Mouse (Mus musculus) cerebellum, adult 8-10 months (tissue): ENCODE results near the gene Adgrf3.
A peak's percentile ranks its signal among the peaks of the same experiment; 100 is the strongest.

Experiments used
- DNase-seq: peaks from one replicate; pipeline ENCODE4 v3.0.0; 2022

The Adgrf3 gene

DNA sequence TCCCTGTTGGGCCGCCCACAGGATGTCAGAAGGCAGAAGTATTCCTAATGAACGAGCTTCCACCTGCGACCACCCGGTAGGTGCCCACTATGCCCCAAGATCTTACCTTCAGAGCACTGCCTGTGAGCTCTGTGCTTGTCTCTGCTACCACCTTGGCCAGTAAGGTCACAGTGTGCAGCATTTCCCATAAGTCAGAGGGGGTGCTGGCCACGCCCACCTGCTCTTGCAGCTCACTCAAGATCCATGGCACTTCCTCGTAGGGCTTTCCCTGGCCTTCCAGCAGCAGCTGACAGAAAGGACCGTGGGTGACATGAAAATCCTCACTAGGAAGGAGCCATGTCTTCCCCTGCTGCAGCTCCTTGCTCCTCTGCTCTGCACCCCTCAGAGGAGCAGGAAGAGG, 7.3 kb downstream of the Adgrf3 start:
- DNase-seq: no peak

DNA sequence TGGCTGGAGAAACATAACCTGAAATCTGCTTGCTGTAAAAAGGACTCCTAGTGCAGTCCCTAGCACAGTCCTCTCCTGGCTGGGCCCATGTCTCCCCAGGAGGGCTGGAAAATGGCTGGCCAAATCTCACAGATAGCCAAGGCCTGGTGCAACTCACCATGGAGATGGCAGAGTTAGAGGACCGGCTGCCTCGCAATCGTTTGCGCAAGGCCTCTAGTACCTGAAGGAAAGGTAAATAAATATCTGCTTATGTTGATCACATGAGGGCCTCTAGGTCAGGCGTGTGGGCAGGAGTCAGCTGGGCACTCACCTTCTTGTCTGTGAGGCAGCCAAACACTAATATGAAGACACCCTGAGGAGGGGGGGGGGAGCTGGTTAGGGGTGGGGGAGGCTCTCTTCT, 10.2 kb downstream of the Adgrf3 start:
- DNase-seq: no peak

DNA sequence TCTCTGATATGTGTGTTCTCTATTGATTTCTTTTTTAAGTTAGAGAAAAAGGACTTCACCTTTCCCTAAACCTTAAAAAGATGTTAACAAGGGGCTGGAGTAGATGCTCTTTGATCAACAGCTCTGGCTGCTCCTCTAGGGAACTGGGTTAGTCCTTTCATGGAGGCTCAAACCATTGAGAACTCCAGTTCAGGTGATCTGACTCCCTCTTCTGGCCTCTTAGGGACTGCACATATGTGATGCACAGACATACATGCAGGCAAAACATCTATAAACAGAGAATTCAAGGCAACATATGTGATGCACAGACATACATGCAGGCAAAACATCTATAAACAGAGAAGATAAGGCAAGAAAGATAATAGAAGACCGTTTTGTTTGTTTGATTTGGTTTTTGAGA, 13.1 kb downstream of the Adgrf3 start:
- no peak for DNase-seq

DNA sequence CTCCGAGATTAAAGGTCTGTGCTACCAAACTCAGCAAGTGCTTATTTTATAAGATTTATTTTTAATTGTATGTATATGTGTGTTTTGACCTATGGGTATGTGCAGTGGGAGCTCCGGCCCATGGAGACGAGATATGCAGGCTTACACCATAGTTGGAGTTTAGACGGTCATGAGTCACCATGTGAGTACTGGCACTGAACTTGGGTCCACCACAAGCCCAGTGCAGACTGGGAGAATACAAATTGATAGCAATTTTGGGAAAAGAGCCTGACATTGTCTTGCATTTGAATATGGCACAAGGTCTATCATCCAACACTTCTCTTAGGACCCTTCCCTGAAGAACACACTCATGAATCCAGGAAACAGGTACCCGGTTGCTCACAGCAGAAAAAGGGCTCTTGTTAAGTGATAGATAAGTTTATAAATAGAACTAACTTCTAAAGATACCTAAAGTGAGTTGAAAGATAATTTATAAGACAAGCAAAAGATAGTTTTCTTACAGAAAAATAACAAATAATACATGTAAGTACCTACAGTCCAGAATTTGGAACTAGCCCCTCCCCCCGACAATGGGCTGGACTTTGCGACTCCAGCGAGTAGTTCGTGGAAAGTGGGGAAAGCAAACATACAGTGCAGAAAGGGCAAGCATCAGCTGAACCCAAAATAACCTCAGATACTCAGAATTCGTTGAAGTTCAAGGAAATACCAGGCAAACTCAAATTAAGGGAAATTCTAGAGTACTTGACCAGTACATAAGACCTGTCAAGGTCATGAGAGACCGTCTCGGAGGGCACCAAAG, 17.6 kb downstream of the Adgrf3 start:
- DNase-seq: no peak

DNA sequence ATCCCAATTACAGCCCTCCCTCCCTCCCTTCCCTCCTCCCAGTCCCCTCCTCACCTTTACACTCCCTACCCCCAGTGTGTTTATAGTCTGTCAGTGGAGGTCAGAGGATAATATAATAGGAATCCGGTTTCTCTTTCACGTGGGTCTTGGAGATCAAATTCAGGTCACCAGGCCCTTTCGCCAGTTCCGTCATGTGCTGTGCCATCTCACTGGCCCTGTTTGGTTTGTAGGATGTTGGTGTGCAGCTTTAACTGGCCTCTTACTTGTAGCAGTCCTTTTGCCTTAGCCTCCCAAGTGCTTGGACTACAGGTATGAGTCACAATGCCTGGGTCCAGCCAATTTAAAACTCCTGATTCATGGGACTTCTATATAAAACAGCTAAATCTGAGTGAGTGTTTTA, 29.7 kb downstream of the Adgrf3 start:
- no peak for DNase-seq

DNA sequence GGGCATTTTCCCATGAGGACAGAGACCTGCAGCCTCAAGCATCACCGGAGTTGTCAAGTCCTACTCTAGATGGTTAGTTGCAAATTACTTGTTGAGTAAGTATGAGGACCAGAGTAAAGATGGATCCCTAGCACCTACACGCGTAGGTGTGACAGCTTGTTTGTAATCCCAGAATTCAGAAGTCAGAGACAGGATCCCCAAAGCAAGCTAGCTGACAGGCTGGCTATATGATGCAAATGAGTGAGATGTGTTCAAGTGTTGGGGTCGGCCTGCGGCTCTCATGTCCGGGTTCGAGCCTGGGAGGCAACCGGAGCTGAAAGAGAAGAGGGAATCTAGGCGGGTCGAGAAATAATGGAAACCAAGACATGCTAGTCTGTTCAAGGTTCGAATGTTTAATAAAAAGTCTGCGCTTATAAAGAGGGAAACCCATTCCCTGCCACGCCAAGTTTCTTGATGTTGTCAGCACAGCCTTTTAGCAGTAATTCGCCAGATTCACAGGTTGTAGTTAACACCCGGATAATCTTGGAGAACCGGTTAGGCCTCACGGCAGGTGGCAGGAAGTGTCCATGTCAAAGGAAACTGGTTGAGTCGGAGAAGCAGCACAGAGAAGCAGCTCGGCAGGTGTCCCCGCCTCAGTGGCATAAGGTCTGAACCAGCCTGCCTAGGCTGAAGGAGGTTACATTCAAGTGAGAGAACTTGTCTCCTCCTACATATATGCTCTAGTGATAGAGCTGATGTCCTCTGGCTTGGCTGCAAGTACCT, 32.4 kb downstream of the Adgrf3 start:
- DNase-seq: no peak

DNA sequence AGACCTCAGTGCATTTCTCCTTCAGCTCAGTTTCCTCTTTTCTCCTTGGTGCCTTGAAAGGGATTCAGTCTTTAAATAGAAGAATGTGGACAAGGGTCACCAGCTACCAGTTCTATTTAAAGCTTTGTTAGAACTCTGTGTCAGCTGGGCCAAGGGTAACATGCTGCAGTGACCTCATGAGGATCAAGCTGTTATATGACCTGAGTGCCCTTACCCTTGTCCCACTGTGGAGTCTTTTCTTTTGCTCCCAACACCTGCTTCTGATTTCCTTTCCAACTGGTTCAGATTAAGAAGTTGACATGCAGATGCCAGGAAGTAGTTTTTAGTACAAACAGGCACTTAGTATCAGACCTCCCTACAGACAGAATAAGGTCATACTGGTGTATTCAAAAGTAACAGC, 33.4 kb downstream of the Adgrf3 start:
- DNase-seq: no peak

DNA sequence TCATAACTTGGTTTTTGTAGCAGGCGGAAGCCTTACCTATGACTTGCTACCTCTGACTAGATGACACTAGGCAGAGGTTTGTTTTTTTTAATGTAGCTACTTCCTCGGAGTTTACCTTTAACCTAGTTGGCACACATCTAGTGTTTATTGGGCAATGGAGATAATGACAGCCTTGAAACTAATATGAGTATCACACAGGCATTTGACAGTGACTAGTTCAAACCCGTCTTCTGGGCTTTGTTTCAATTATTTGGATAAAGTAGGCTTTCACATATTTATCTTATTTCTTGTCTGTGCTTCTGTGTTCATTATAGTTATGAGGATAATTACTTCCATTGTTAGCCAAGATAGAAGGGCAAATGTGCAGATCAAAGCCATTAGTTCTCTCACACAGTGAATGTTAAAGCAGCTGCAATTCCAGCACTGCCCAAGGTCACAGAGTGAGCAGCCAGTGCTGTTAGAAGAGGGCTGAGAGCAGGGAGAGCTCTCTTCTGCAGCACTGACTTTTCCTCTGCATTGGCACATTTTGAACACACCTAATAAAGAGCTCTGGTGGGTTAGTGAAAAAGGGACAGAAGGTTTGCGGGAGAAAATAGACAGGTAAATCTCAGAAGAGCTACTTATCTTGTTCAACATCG, 35.1 kb downstream of the Adgrf3 start:
- DNase-seq: no peak

DNA sequence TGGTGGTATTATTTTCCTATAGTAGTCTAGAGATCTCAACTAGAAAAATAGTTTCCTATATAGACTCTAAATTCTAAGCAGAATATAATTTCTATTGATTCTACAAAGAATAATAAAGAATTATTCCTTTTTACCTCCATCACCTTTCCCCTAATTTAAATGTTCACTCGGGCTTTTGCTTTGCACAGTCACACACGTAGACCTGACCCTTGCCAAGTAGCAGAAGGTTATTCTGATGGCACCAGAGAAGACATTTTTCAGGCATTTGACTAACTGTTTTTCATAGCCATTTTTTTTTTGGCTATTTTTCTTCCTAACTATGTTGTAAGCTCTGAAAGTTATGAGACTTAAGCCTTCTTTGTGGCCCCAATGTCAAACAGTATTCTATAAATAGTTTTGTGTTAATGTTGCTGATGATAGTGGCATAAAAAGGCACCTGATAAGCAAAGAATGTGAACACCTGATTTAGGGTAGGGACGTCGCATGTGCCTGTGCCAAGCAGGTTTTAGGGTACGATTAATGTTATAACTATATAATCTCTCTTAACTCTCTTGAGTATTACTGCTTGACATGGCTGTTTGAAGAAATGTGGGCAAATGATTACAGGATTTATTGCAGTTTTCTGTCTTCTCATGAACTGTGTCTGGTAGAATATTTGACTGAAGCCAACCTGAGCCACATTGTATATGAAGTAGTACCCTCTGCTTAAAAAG, 40.1 kb downstream of the Adgrf3 start:
- DNase-seq: no peak

DNA sequence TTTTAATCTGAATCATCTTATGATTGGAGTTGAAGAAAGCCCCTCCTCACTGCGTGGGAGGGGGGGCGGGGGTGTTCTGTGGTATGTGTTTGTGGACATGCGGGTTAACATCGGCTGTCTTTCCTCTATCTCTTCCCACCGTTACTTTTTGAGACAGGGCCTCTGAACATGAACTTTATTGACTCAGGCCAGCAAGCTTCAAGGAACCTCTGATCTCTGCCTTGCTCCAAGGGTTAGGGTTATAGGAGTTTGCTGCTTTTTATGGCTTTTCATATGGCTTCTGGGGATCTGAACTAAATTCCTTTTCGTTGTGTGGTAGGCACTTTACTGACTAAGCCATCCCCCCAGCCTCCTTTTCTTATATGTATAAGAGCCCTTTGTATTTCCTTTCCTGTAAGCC, 43.2 kb downstream of the Adgrf3 start:
- no peak for DNase-seq

DNA sequence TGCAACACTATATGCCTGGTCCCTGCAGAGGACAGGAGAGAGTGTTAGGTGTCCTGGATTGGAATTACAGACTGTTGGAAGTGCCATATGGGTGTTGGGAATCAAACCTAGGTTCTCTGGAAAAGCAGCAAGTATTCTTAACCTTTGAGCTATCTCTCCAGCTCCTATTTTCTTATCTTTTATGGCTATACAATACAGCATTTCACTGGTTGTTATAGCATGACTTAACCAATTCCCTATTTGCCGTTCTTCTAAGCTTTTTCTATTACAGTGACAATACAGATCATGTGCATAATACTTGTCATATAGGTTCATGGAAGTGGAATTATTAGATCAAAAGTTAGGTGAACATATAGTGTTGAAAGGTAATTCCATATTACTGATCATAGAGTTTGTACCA, 43.7 kb downstream of the Adgrf3 start:
- no peak for DNase-seq

DNA sequence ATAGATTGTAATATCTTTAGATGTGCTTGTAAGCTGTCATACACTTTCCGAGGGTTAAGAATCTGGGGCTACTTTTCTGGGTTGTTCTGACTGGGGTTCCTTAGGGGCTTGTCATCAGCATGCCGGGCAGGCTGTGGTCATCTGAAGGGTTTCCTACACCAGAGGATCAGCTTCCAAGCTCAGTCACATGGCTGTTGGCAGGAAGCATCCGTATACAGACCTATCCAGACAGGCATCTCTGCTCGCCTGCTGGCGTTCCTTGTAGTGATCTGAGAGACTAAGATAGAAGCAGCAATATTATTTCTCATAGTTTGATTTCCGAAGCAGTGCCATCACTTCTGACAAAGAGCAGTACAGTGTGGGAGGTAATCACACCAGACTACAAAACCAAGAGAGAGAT, 45.9 kb downstream of the Adgrf3 start:
- peak; percentile 11 for DNase-seq

DNA sequence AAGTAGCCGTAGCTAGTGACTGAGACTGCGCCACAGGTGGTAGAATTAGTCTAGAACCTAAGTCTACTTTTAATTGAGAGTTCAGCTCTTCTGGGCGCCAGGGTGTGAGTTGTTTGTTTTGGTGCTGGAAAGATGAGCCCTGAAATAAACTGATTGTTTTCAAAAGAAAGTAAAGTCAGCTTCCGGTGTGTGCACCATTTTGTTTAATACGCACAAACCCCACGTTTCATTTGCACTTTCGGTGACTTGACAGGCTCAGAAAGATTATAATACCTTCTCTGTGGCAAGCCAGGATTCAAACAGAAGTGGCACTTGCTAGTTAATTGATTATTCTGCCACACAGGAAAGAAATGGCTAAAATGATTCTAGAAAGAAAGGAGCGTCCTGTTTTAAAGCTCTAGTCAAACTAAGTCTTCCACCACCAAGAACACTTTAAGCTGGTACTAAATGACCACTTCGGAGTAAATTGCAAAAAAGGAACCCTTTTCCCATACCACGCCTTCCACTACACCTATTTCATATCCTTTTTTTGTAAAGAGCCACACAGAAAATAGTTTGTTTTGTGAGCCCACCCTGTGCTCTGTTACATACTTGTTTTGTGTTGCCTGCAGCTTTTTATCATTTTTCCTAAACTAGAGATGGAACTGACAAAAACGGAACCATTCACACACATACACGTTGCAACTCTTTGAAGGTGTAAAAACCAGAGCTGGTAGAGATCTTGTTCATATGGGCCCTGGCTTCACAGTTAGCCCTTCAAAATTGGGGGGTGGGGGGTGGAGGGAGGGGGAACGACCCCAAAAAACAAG, 49.5 kb downstream of the Adgrf3 start:
- DNase-seq: no peak

DNA sequence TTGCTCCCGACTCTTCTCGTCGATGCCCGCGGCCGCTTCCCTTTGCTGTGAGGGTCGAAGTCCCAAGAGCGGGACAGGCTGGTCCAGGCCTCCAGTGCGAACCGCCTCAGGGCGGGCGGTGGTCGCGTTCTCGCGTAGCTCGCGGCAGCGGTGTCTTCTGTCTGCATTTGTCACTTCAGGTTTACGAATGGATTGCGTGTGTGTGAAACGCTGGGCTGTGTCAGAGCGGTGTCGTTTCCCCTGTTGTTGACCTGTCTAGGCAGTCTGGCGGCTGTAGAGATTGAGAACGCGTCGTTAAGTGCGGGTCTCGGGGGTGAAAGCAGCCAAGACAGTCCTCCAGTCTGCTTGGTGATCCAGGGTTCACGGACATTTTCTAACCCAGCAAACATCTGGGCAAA, 50.1 kb downstream of the Adgrf3 start:
- no peak for DNase-seq

DNA sequence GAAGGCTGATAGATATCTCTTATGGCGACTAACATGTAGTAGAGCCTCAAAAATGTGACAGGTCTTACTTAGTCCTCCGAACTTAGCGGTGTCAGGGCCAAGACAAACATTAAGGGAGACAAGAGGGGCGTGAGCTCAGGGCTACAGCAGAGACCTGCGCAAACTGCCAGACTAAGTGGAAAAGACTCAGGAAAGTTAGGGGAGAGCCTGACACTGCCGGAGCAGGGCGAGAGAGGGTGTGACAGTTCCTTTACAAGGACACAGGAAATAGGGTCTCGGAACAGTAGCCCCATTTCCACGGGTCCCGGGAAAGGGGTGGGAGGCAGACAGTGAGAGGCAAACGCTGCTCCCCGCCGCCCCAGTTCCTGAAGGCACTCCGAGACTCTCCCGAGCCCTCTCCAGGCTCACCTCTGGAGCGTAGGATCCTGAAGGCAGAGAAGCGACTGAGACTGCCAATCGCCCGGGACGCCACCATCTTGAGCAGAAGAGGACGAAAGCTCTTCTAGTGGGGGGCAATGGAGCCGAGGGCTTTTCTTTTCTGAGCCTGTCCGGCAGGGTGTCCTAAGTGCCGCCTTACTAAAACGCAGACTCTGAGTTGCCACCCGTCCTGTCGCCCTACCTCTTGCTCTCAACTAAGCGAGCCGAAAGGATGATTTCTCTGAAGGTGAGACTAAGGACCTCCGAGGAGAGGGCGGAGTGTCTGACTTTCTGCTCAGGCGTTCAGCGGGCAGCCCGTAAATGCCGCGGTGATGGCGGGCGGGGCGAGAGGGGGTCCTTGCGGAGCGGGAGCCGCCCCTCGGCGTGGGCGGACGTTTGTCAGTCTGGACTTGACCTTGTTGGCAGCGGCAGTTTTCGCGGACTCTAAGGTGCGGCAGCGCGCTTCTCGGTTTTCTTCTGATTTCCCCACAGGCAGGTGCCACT, 50.8 kb downstream of the Adgrf3 start, which contains the start of the genes Hadha and Hadhb:
TSS of gene Hadha (minus strand) at position 689 of the 921 bp plus-strand sequence.
TSS of gene Hadhb (plus strand) at position 775 of the 921 bp plus-strand sequence.
- peak; percentile 96 for DNase-seq

DNA sequence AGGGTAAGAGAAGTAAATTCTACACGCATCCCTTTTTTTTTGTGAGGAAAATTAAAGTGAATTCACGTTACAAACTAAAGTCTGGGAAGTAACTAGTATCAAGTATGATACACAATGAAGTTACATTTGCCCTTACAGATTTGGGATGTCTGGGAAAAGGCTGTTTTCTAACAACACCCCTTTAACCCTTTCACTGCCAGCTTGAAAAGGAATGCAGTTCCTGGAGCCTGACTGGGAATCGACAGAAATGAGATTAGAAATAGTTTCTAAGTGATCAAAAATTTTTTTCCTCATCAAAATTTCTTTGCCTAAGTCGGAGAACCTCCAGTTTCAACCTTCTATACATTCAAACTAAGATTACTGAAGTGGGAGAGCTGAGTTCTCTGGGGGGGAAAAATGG, 51.5 kb downstream of the Adgrf3 start:
- no peak for DNase-seq

DNA sequence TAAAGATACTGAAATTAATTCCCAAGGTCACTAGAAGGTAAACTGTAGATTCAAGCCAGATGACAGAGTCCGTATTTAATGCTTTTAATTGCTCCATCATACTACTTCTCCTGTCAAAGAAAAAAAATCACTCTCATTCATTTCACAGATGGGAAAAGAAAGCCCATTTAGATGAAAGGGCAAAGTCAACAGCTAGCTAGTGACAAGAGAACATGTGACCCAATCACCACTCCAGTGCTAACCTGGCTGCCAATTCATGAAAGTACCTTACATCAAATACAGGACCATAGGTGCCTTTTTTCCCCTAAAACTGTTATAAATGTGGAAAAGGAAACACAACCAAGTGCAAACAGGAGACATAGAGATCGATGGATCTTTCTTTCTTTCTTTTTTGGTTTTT, 52.3 kb downstream of the Adgrf3 start:
- no peak for DNase-seq

DNA sequence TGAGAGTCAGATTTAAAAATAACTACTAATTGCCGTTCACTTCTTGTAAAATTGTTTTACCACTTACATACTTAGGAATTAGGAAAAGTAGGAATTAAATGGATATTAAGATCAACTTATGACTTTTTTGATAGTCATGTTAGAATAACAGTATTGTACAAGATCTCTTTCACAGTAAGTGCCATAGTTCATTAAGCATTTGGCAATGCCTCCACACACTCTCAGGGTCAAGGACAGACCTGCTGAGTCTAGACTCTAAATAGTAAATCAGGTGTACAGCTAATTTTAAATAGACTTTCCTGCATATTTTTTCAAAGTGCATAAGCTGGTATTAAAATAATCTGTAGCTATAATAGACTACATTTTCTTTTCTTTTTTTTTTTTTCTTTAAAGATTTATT, 53.1 kb downstream of the Adgrf3 start:
- DNase-seq: no peak

DNA sequence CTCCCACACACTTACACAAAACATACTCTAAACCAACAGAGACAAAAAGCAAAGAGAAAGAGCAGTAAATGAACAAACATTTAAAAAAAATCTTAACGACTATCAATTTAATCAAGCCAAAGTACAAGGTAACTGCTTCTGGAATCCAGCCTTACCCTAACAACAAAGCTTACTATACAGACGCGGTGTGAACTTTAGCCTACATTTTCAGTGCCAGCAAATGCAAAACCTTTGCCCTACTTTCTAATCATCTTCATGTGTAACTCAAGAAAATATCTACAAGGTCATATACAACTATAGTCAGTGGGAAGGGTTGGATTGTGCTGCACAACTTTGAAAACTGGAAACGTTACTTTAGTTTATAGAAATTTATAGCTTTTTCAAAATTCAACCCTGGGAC, 53.5 kb downstream of the Adgrf3 start:
- DNase-seq: no peak

DNA sequence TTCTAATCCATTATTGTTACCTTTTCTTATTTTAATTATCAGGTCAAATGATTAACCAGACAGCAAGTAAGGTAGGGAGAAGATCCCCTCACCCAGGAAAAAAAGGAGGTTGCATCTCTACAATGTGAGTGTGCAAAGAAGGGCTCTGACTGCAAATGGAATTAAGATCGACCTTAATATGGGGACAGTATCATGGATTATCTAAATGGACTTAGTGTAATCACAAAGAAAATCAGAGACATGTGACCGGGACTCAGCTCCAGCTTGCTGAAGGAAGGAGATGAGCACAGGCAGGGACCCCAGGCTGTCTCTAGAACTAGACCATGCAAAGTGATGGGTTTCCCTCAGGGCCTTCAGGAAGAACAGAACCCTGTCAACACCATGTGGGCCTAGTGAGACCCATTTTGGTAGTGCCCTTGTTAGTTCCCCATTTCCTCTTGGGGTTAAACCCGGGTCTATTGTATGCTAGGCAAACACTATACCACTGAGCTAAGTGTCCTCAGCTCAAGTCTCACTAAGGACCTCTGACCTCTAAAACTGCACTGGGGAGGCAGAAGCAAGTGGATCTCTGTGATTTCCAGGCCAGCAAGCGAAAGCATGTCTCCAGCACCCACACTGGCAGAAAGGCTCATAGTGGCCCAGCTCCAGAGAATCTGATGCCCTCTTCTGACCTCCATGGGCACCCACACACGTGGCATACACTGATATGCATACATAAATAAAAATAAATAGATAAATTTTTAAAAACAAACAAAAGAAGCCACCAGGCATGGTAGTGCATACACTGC, 57.2 kb downstream of the Adgrf3 start:
- DNase-seq: no peak
